Mouse (Mus musculus) right cerebral cortex, postnatal 4 days (tissue): ENCODE results near the gene Ntmt1.

Experiments
- DNase-seq: peaks from one replicate; pipeline ENCODE4 v3.0.0-alpha.2; 2022

The Ntmt1 gene

GRCm38 (mm10) chr2:30784078-30784994, 23.3 kb upstream of the Ntmt1 start:
- peak; percentile 39 for DNase-seq

GRCm38 (mm10) chr2:30787466-30787865, 20.2 kb upstream of the Ntmt1 start:
- DNase-seq, result no peak

GRCm38 (mm10) chr2:30792061-30792460, 15.6 kb upstream of the Ntmt1 start:
- DNase-seq, result no peak

- peak; percentile 99 for DNase-seq
Measured at GRCm38 (mm10) chr2:30794179-30795108, 13.2 kb upstream of the Ntmt1 start.

GRCm38 (mm10) chr2:30795271-30795888, 12.2 kb upstream of the Ntmt1 start:
- DNase-seq, result no peak

GRCm38 (mm10) chr2:30795889-30796275, 11.7 kb upstream of the Ntmt1 start:
- DNase-seq, result no peak

GRCm38 (mm10) chr2:30796382-30796781, 11.2 kb upstream of the Ntmt1 start:
- DNase-seq, result peak; percentile 82

GRCm38 (mm10) chr2:30799456-30799855, 8.2 kb upstream of the Ntmt1 start:
- DNase-seq, result no peak

GRCm38 (mm10) chr2:30800671-30801066, 7.0 kb upstream of the Ntmt1 start:
- no peak for DNase-seq

- DNase-seq, result peak; percentile 43
Measured at GRCm38 (mm10) chr2:30801067-30801852, 6.4 kb upstream of the Ntmt1 start.

GRCm38 (mm10) chr2:30803604-30804003, 4.0 kb upstream of the Ntmt1 start, which contains the start of gene 1700001O22Rik:
Gene 1700001O22Rik, minus strand, starts transcription at chr2:30803661.
- no peak for DNase-seq

GRCm38 (mm10) chr2:30805983-30806382, 1.6 kb upstream of the Ntmt1 start:
- DNase-seq, result no peak

GRCm38 (mm10) chr2:30807147-30807647, 429 bp upstream of the Ntmt1 start:
- DNase-seq, result no peak

GRCm38 (mm10) chr2:30808296-30808655, 650 bp downstream of the Ntmt1 start:
- no peak for DNase-seq

GRCm38 (mm10) chr2:30809503-30809902, 1.9 kb downstream of the Ntmt1 start:
- DNase-seq, result no peak

GRCm38 (mm10) chr2:30810573-30810972, 2.9 kb downstream of the Ntmt1 start:
- no peak for DNase-seq

- DNase-seq, result no peak
Measured at GRCm38 (mm10) chr2:30816383-30816782, 8.8 kb downstream of the Ntmt1 start.

GRCm38 (mm10) chr2:30819873-30820272, 12.2 kb downstream of the Ntmt1 start:
- no peak for DNase-seq

- no peak for DNase-seq
Measured at GRCm38 (mm10) chr2:30821073-30821472, 13.4 kb downstream of the Ntmt1 start.

GRCm38 (mm10) chr2:30822460-30822859, 14.8 kb downstream of the Ntmt1 start:
- DNase-seq, result no peak

GRCm38 (mm10) chr2:30823385-30824153, 15.9 kb downstream of the Ntmt1 start:
- peak; percentile 46 for DNase-seq
